Mouse (Mus musculus) myocyte (in vitro differentiated cells): ENCODE measurements around the gene Crtac1. TPM values are rescaled to one million over a fixed set of nuclear protein-coding genes. Genes with fewer than 3 reads are reported as not detected.

ENCODE experiments used
- H3K27me3 ChIP-seq: one replicate; pipeline ENCODE4 v1.6.1; 2011; ENCODE audit not compliant: control insufficient read depth, insufficient read depth, insufficient read length
- H3K36me3 ChIP-seq: one replicate; pipeline ENCODE4 v1.6.1; 2011; ENCODE audit not compliant: control insufficient read depth, insufficient read depth
- H3K4me2 ChIP-seq: one replicate; pipeline ENCODE4 v1.6.1; 2011; ENCODE audit warnings: low read depth, control low read depth
- H3K4me3 ChIP-seq: one replicate; pipeline ENCODE4 v1.5.1; 2011; ENCODE audit warnings: mild to moderate bottlenecking, control low read depth, moderate library complexity
- H3K79me2 ChIP-seq: one replicate; pipeline ENCODE4 v1.6.1; 2011; ENCODE audit not compliant: control insufficient read depth, insufficient read depth
- H3ac ChIP-seq: one replicate; pipeline ENCODE4 v1.6.1; 2011; ENCODE audit not compliant: control insufficient read depth, insufficient read length
- CEBPB ChIP-seq: IDR thresholded peaks from 2 replicates; pipeline ENCODE4 v1.6.1; 2011; ENCODE audit warnings: mild to moderate bottlenecking, moderate library complexity; ENCODE audit not compliant: poor library complexity, insufficient read depth, severe bottlenecking
- E2F4 ChIP-seq: IDR thresholded peaks from one replicate; pipeline ENCODE4 v1.6.1; 2011; ENCODE audit warnings: mild to moderate bottlenecking, control low read depth, moderate library complexity; ENCODE audit not compliant: insufficient read depth
- MAX ChIP-seq: IDR thresholded peaks from one replicate; pipeline ENCODE4 v1.6.1; 2011; ENCODE audit warnings: low read depth, mild to moderate bottlenecking, control low read depth
- MYOD1 ChIP-seq, 3 experiments: IDR thresholded peaks; one replicate each; pipeline ENCODE4 v1.6.1; 2011; ENCODE audit warnings: control low read depth in 2 of 3, low read depth in 2 of 3, mild to moderate bottlenecking in 2 of 3, moderate library complexity in 1 of 3; ENCODE audit not compliant: insufficient read length in 2 of 3, control insufficient read depth in 1 of 3
- MYOG ChIP-seq, 3 experiments: IDR thresholded peaks; one replicate each; pipeline ENCODE4 v1.6.1; 2011; ENCODE audit warnings: control low read depth in 2 of 3, low read depth in 2 of 3, mild to moderate bottlenecking in 2 of 3; ENCODE audit not compliant: insufficient read length in 2 of 3, control insufficient read depth in 1 of 3, insufficient read depth in 1 of 3
- POLR2A ChIP-seq: IDR thresholded peaks from one replicate; pipeline ENCODE4 v1.6.1; 2011; ENCODE audit warnings: low read depth, mild to moderate bottlenecking, control low read depth, moderate library complexity; ENCODE audit not compliant: insufficient read length
- POLR2AphosphoS2 ChIP-seq: IDR thresholded peaks from one replicate; pipeline ENCODE4 v1.6.1; 2011; ENCODE audit warnings: low read depth, control low read depth; ENCODE audit not compliant: insufficient read length
- REST ChIP-seq: IDR thresholded peaks from one replicate; pipeline ENCODE4 v1.6.1; 2011; ENCODE audit warnings: mild to moderate bottlenecking, control low read depth, moderate library complexity; ENCODE audit not compliant: insufficient read depth, insufficient read length
- SRF ChIP-seq: IDR thresholded peaks from one replicate; pipeline ENCODE4 v1.6.1; 2011; ENCODE audit warnings: low read depth; ENCODE audit not compliant: control insufficient read depth, insufficient read length
- TCF12 ChIP-seq: IDR thresholded peaks from one replicate; pipeline ENCODE4 v1.6.1; 2011; ENCODE audit warnings: mild to moderate bottlenecking, control low read depth; ENCODE audit not compliant: poor library complexity, insufficient read depth, severe bottlenecking
- TCF3 ChIP-seq: IDR thresholded peaks from one replicate; pipeline ENCODE4 v1.6.1; 2011; ENCODE audit warnings: low read depth, control low read depth; ENCODE audit not compliant: insufficient read length
- USF1 ChIP-seq: IDR thresholded peaks from one replicate; pipeline ENCODE4 v1.6.1; 2011; ENCODE audit warnings: low read depth, mild to moderate bottlenecking, control low read depth, moderate library complexity
- polyA plus RNA-seq: library from polyadenylated mRNA; unstranded; fragments of >200 nt; fragmentation: generic; extraction: Trizol; gene quantifications from one replicate; pipeline ENCODE4 v1.2.1, GENCODE M21; 2012; ENCODE audit warnings: missing spikeins

Gene Crtac1
- polyA plus RNA-seq, 1 experiment = not detected

GRCm38 (mm10) chr19:42461851-42462250 lies 30.3 kb upstream of the Crtac1 start:
- no peak for TF ChIP-seq REST
- TF ChIP-seq TCF3 = no peak
- TF ChIP-seq USF1 = no peak
- TF ChIP-seq POLR2A = no peak
- no peak for TF ChIP-seq E2F4
- TF ChIP-seq SRF = no peak
- no peak for TF ChIP-seq MYOG (IDR thresholded peaks at IDR 0.05; ENCODE audit: control insufficient read depth in 1 of 3, insufficient read depth in 1 of 3, insufficient read length in 2 of 3, low read depth in 2 of 3)
- TF ChIP-seq TCF12 = no peak
- TF ChIP-seq MAX = no peak
- TF ChIP-seq CEBPB = no peak
- no peak for TF ChIP-seq POLR2AphosphoS2
- no peak for TF ChIP-seq MYOD1 (IDR thresholded peaks at IDR 0.05; ENCODE audit: control insufficient read depth in 1 of 3, insufficient read length in 2 of 3, low read depth in 2 of 3)
- Histone ChIP-seq H3K27me3 (peaks cover 21% of the 10 kb centered on the region), H3K4me3 (no peak overlapping the region), H3K4me2 (no peak overlapping the region), H3K79me2 (no peaks in the 10 kb centered on the region), H3K36me3 (no peaks in the 10 kb centered on the region), H3ac (no peak overlapping the region)

GRCm38 (mm10) chr19:42461353-42461752 lies 29.8 kb upstream of the Crtac1 start:
- Histone ChIP-seq H3K36me3 (no peaks in the 10 kb centered on the region), H3K27me3 (peaks cover 23% of the 10 kb centered on the region), H3K79me2 (no peaks in the 10 kb centered on the region), H3K4me2 (no peak overlapping the region), H3ac (no peak overlapping the region), H3K4me3 (no peak overlapping the region)
- TF ChIP-seq MYOD1 (IDR thresholded peaks at IDR 0.05; ENCODE audit: control insufficient read depth in 1 of 3, insufficient read length in 2 of 3, low read depth in 2 of 3) (no peak), TCF12 (no peak), E2F4 (no peak), MAX (no peak), USF1 (no peak), REST (no peak), POLR2A (no peak), SRF (no peak), TCF3 (no peak), MYOG (IDR thresholded peaks at IDR 0.05; ENCODE audit: control insufficient read depth in 1 of 3, insufficient read depth in 1 of 3, insufficient read length in 2 of 3, low read depth in 2 of 3) (no peak), POLR2AphosphoS2 (no peak), CEBPB (no peak)

GRCm38 (mm10) chr19:42459512-42459911 lies 27.9 kb upstream of the Crtac1 start:
- H3K4me3 ChIP-seq = no peak overlapping the region
- H3K79me2 ChIP-seq = no peaks in the 10 kb centered on the region
- H3K4me2 ChIP-seq = no peak overlapping the region
- TF ChIP-seq MYOD1 (IDR thresholded peaks at IDR 0.05; ENCODE audit: control insufficient read depth in 1 of 3, insufficient read length in 2 of 3, low read depth in 2 of 3) (no peak), MAX (no peak), TCF3 (no peak)
- H3K36me3 ChIP-seq = no peaks in the 10 kb centered on the region
- no peak overlapping the region for H3ac ChIP-seq
- peaks cover 28% of the 10 kb centered on the region for H3K27me3 ChIP-seq

- Histone ChIP-seq H3ac (no peak overlapping the region), H3K79me2 (no peaks in the 10 kb centered on the region), H3K4me3 (no peak overlapping the region), H3K4me2 (no peak overlapping the region), H3K27me3 (peaks cover 36% of the 10 kb centered on the region), H3K36me3 (no peaks in the 10 kb centered on the region)
- TF ChIP-seq POLR2A = no peak
- no peak for TF ChIP-seq TCF12
- TF ChIP-seq MAX = no peak
- no peak for TF ChIP-seq POLR2AphosphoS2
- no peak for TF ChIP-seq USF1
- no peak for TF ChIP-seq E2F4
- TF ChIP-seq SRF = no peak
- TF ChIP-seq CEBPB = no peak
- no peak for TF ChIP-seq REST
- no peak for TF ChIP-seq MYOD1 (IDR thresholded peaks at IDR 0.05; ENCODE audit: control insufficient read depth in 1 of 3, insufficient read length in 2 of 3, low read depth in 2 of 3)
- TF ChIP-seq TCF3 = no peak
- no peak for TF ChIP-seq MYOG (IDR thresholded peaks at IDR 0.05; ENCODE audit: control insufficient read depth in 1 of 3, insufficient read depth in 1 of 3, insufficient read length in 2 of 3, low read depth in 2 of 3)
Measured at GRCm38 (mm10) chr19:42454481-42455236, 23.1 kb upstream of the Crtac1 start.

- Histone ChIP-seq H3K79me2 (no peaks in the 10 kb centered on the region), H3K27me3 (peaks cover 34% of the 10 kb centered on the region), H3K4me2 (no peak overlapping the region), H3K4me3 (no peak overlapping the region), H3ac (no peak overlapping the region), H3K36me3 (no peaks in the 10 kb centered on the region)
- no peak for TF ChIP-seq REST
- no peak for TF ChIP-seq MYOG (IDR thresholded peaks at IDR 0.05; ENCODE audit: control insufficient read depth in 1 of 3, insufficient read depth in 1 of 3, insufficient read length in 2 of 3, low read depth in 2 of 3)
Measured at GRCm38 (mm10) chr19:42454006-42454405, 22.4 kb upstream of the Crtac1 start.
